Mouse (Mus musculus): ENCODE measurements around the gene Zdhhc5.

GRCm38 (mm10) chr2:84744126-84744525 lies 29.1 kb upstream of the Zdhhc5 start:
- TF ChIP-seq CTCF (IDR thresholded peaks at IDR 0.05; ENCODE audit: control insufficient read depth, insufficient read depth, low read length) (no peak), POLR2A (IDR thresholded peaks at IDR 0.05; ENCODE audit: borderline replicate concordance, control insufficient read depth, low read depth, low read length) (no peak)
